Mouse (Mus musculus): ENCODE data around the gene Gm20683. TPM values are rescaled to one million over a fixed set of nuclear protein-coding genes. Genes with fewer than 3 reads are reported as not detected.

Gene Gm20683
- polyA plus RNA-seq, 1 experiment = 6.7 TPM

DNA sequence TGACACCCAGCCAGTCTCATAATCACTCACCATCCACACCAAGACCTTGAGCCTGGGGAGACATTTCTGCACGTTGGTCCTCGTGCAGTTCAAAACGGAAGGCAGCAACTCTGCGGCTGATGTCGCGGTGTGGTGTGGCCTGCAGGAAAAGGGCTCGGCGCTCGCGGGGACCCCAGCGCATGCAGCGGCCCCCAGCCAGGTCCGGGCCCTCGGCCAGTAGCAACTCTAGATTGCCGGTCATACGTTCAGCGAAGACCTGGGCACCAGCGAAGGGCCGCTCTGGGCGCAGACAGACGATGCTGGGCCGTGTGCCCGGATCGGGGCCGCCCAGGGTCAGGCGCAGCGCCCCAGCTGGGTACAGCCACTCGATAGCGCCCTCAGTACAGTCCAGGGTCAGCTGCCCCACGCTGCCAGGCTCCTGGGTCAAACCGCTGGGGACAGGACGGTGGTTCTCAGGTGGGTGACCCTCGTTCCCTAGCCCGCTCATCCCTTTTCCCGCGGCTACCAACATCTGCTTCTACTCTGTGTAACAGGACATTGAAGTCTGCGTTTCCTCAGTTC is 45.3 kb downstream of the Gm20683 start:
- H3K4me1 ChIP-seq (ENCODE audit: control insufficient read depth, insufficient read depth, low read length) = peaks cover 6% of the 10 kb centered on the region
- WGBS = under 1% methylated on average over 37 of the region's 37 CpGs
- TF ChIP-seq CTCF (IDR thresholded peaks at IDR 0.05; ENCODE audit: control insufficient read depth, insufficient read depth, low read length) (no peak), POLR2A (IDR thresholded peaks at IDR 0.05; ENCODE audit: borderline replicate concordance, control insufficient read depth, low read depth, low read length) (no peak)
- peak overlapping the region; percentile 22; the same call in 1 of the 2 replicates for H3K27ac ChIP-seq (ENCODE audit: control insufficient read depth, insufficient read depth, low read depth, low read length, poor library complexity)
- peak overlapping the region; percentile 67 for H3K4me3 ChIP-seq (replicated peaks; ENCODE audit: control insufficient read depth, low read depth, low read length)

DNA sequence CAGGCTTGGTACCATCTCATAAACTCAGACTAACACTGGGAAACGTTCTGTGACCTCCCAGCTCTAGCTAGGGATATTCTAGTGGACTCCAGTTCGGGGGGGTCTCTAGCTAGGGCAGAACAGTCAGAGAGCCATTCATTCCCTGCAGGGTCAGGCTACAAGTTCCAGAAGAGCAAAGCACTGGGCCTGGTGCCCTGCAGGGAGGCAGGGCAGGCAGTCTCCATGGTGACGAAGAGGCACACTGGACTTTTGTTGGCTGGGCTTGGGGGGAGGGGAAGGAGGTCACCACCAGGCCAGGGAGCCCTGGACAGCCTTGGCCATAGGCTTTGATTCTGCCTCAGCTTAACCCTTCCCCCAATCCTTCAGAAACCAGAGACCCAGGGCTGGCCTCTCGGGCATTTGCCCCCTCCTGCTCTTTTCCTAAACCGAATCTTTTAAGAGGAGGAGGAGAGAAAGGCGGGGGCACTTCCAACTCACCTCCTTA is 45.9 kb downstream of the Gm20683 start, which contains the start of gene AC134908.4:
Gene AC134908.4 (minus strand): TSS at position 51 of the 484 bp plus-strand sequence.
- TF ChIP-seq POLR2A (IDR thresholded peaks at IDR 0.05; ENCODE audit: borderline replicate concordance, control insufficient read depth, low read depth, low read length) (no peak), CTCF (IDR thresholded peaks at IDR 0.05; ENCODE audit: control insufficient read depth, insufficient read depth, low read length) (no peak)
- peak within 1 kb of the TSS; percentile 22; the same call in 1 of the 2 replicates for H3K27ac ChIP-seq (ENCODE audit: control insufficient read depth, insufficient read depth, low read depth, low read length, poor library complexity)

GRCm38 (mm10) chr17:25794998-25795397 is 46.6 kb downstream of the Gm20683 start:
- TF ChIP-seq CTCF (IDR thresholded peaks at IDR 0.05; ENCODE audit: control insufficient read depth, insufficient read depth, low read length) = no peak
- TF ChIP-seq POLR2A (IDR thresholded peaks at IDR 0.05; ENCODE audit: borderline replicate concordance, control insufficient read depth, low read depth, low read length) = peak; percentile 15; the same call in 1 of the 2 replicates
- Histone ChIP-seq H3K4me1 (ENCODE audit: control insufficient read depth, insufficient read depth, low read length) (peaks cover 7% of the 10 kb centered on the region), H3K27ac (ENCODE audit: control insufficient read depth, insufficient read depth, low read depth, low read length, poor library complexity) (no peak overlapping the region), H3K4me3 (replicated peaks; ENCODE audit: control insufficient read depth, low read depth, low read length) (no peak overlapping the region)
- 89% methylated on average over 17 of the region's 17 CpGs for WGBS

More for the DNA sequence above, 45.9 kb downstream of the Gm20683 start, which contains the start of gene AC134908.4:
- peak within 1 kb of the TSS; percentile 67 for H3K4me3 ChIP-seq (replicated peaks; ENCODE audit: control insufficient read depth, low read depth, low read length)
- 54% methylated on average over 6 of the region's 6 CpGs for WGBS
- peaks cover 7% of the 10 kb centered on the region for H3K4me1 ChIP-seq (ENCODE audit: control insufficient read depth, insufficient read depth, low read length)

GRCm38 (mm10) chr17:25794197-25794596 is 47.4 kb downstream of the Gm20683 start:
- Histone ChIP-seq H3K27ac (ENCODE audit: control insufficient read depth, insufficient read depth, low read depth, low read length, poor library complexity) (no peak overlapping the region), H3K4me1 (ENCODE audit: control insufficient read depth, insufficient read depth, low read length) (peaks cover 7% of the 10 kb centered on the region), H3K4me3 (replicated peaks; ENCODE audit: control insufficient read depth, low read depth, low read length) (no peak overlapping the region)
- WGBS = 87% methylated on average over 13 of the region's 13 CpGs
- TF ChIP-seq CTCF (IDR thresholded peaks at IDR 0.05; ENCODE audit: control insufficient read depth, insufficient read depth, low read length) = no peak

- Histone ChIP-seq H3K4me1 (ENCODE audit: control insufficient read depth, insufficient read depth, low read length) (peaks cover 7% of the 10 kb centered on the region), H3K4me3 (replicated peaks; ENCODE audit: control insufficient read depth, low read depth, low read length) (peak within 1 kb of the TSS; percentile 87), H3K27ac (ENCODE audit: control insufficient read depth, insufficient read depth, low read depth, low read length, poor library complexity) (peak within 1 kb of the TSS; percentile 92)
- TF ChIP-seq CTCF (IDR thresholded peaks at IDR 0.05; ENCODE audit: control insufficient read depth, insufficient read depth, low read length) = no peak
- 0 out of 2 replicates have a peak, but pooled peaks have one; percentile 40 for TF ChIP-seq POLR2A (IDR thresholded peaks at IDR 0.05; ENCODE audit: borderline replicate concordance, control insufficient read depth, low read depth, low read length)
- 1% methylated on average over 14 of the region's 14 CpGs for WGBS
These were observed 48.9 kb downstream of the Gm20683 start, which contains the start of gene Fam173a for GRCm38 (mm10) chr17:25792615-25793014. Fam173a (minus strand) TSS chr17:25792901.

DNA sequence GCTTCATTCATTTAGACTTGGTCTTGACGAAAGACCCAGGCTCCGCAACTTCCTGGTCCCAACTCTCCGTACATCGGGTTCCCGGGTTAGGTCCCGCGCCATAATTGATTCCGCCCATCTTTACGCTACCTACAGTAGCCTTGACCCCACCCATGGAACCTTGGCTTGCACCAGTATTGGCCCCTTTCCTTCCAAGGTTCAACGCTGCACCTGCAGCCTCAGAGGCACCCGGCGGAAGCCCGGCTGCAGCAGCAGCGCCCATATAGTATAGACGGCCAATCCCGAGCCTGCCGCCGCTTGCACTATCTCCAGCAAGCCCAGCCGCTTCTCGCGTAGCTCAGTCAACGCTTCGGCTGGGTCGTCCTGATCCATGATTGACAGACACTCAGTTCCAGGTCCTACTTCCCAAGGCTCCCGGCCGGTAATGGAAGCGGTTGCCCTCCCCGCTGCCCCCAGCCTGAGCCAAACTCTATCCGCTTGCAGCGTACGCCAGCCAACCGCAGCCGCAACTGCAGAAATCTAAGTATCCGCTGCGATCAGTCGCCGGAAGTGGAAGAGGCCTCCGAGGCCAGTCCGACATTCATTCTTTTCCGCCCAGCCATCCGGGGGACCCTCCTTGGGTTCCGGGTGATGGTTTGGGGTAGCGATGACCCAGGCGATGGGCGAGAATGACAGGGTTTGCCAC is 49.6 kb downstream of the Gm20683 start:
- peak; percentile 78; the same call in 1 of the 2 replicates for TF ChIP-seq POLR2A (IDR thresholded peaks at IDR 0.05; ENCODE audit: borderline replicate concordance, control insufficient read depth, low read depth, low read length)
- TF ChIP-seq CTCF (IDR thresholded peaks at IDR 0.05; ENCODE audit: control insufficient read depth, insufficient read depth, low read length) = no peak
- Histone ChIP-seq H3K4me3 (replicated peaks; ENCODE audit: control insufficient read depth, low read depth, low read length) (peak overlapping the region; percentile 87), H3K27ac (ENCODE audit: control insufficient read depth, insufficient read depth, low read depth, low read length, poor library complexity) (peak overlapping the region; percentile 92), H3K4me1 (ENCODE audit: control insufficient read depth, insufficient read depth, low read length) (peaks cover 7% of the 10 kb centered on the region)
- WGBS = under 1% methylated on average over 45 of the region's 45 CpGs

DNA sequence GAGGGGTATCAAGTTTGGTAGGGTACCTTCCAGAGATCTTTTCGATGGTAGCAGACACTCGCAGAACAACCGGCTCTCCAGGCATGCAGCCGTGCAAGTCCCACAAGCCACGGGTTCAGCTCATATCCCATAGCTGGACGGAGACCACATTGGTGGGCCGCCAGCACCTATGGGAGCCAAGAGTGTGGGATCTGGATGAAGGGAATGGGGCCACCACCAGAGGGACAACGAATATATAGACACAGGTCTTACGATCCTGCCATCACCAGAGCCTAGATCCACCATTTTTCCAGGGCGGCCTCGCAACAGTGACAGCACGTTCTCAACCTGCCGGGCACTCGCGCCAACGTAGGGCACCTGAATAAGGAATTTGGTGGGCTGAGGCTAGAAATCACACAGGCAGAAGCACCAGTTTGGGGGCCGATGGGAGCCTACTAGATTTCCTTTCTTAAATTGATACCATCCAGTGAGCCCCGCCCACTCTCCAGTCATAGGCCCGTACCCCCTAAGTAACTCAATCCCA is 50.2 kb downstream of the Gm20683 start:
- TF ChIP-seq POLR2A (IDR thresholded peaks at IDR 0.05; ENCODE audit: borderline replicate concordance, control insufficient read depth, low read depth, low read length) = no peak
- TF ChIP-seq CTCF (IDR thresholded peaks at IDR 0.05; ENCODE audit: control insufficient read depth, insufficient read depth, low read length) = no peak
- Histone ChIP-seq H3K27ac (ENCODE audit: control insufficient read depth, insufficient read depth, low read depth, low read length, poor library complexity) (no peak overlapping the region), H3K4me3 (replicated peaks; ENCODE audit: control insufficient read depth, low read depth, low read length) (peak overlapping the region; percentile 87), H3K4me1 (ENCODE audit: control insufficient read depth, insufficient read depth, low read length) (peaks cover 7% of the 10 kb centered on the region)
- 26% methylated on average over 19 of the region's 19 CpGs for WGBS
